Mouse (Mus musculus) heart, embryonic 14.5 days (tissue): ENCODE data around the gene Esrp2. TPM values are rescaled to one million over a fixed set of nuclear protein-coding genes. Genes with fewer than 3 reads are reported as not detected.

ENCODE experiments used
- ATAC-seq: fragments of 200-750 bp; cut with Nextera tagmentation; 2 replicates; pipeline ENCODE4 v1.8.0; 2017; ENCODE audit warnings: low read depth, moderate TSS enrichment; ENCODE audit not compliant: insufficient number of reproducible peaks, insufficient read depth, low FRiP score
- H3K27ac ChIP-seq, 2 experiments: fragments of 200-500 bp in 1 of 2; fragments of 300-500 bp in 1 of 2; sonication (generic) in 1 of 2; replicated peaks in 1 of 2; 2 replicates each; pipeline ENCODE4 v1.5.1; 2012 to 2014; ENCODE audit warnings: low read depth in 2 of 2, low read length in 2 of 2, control low read depth in 1 of 2, mild to moderate bottlenecking in 1 of 2, mixed read lengths in 1 of 2; ENCODE audit not compliant: control insufficient read depth in 1 of 2, insufficient read depth in 1 of 2
- H3K27me3 ChIP-seq: fragments of 300-500 bp; sonication (generic); 2 replicates; pipeline ENCODE4 v1.6.1; 2014; ENCODE audit warnings: mild to moderate bottlenecking, low read length, control low read depth; ENCODE audit not compliant: control insufficient read depth, insufficient read depth
- H3K36me3 ChIP-seq: fragments of 300-500 bp; sonication (generic); 2 replicates; pipeline ENCODE4 v1.6.1; 2014; ENCODE audit warnings: mild to moderate bottlenecking, control low read depth, low read length, mixed read lengths; ENCODE audit not compliant: control insufficient read depth, insufficient read depth
- H3K4me1 ChIP-seq, 2 experiments: fragments of 200-500 bp in 1 of 2; fragments of 300-500 bp in 1 of 2; sonication (generic) in 1 of 2; 2 replicates each; pipeline ENCODE4 v1.6.1; 2012 to 2014; ENCODE audit warnings: low read length in 2 of 2, control low read depth in 1 of 2, mixed read lengths in 1 of 2; ENCODE audit not compliant: control insufficient read depth in 2 of 2, insufficient read depth in 2 of 2
- H3K4me2 ChIP-seq: fragments of 300-500 bp; sonication (generic); 2 replicates; pipeline ENCODE4 v1.6.1; 2014; ENCODE audit warnings: mild to moderate bottlenecking, low read length
- H3K4me3 ChIP-seq, 2 experiments: fragments of 200-500 bp in 1 of 2; fragments of 300-500 bp in 1 of 2; sonication (generic) in 1 of 2; 2 replicates each; pipeline ENCODE4 v1.5.1; 2012 to 2014; ENCODE audit warnings: low read length in 2 of 2, mild to moderate bottlenecking in 2 of 2, control low read depth in 1 of 2, low read depth in 1 of 2, moderate library complexity in 1 of 2; ENCODE audit not compliant: control insufficient read depth in 1 of 2, insufficient read depth in 1 of 2
- H3K9ac ChIP-seq: fragments of 300-500 bp; sonication (generic); 2 replicates; pipeline ENCODE4 v1.6.1; 2014; ENCODE audit warnings: mild to moderate bottlenecking, low read length
- H3K9me3 ChIP-seq: fragments of 300-500 bp; sonication (generic); 2 replicates; pipeline ENCODE4 v1.6.1; 2016; ENCODE audit warnings: low read length, control low read depth; ENCODE audit not compliant: control insufficient read depth
- WGBS: fragments of 180-500 bp; shearing (Covaris S2); extraction: QIAGEN DNeasy Blood & Tissue Kit; methylation state at CpG from one replicate; pipeline ENCODE4 v1.1.7; 2014; 5-methylcytosine and 5-hydroxymethylcytosine counted together
- polyA plus RNA-seq: library from polyadenylated mRNA; unstranded; fragments of >200 nt; fragmentation: Nextera tagmentation; extraction: Ambion mirVana; gene quantifications from 2 replicates; pipeline ENCODE4 v1.2.1, GENCODE M21; 2014

Gene Esrp2
- polyA plus RNA-seq, 1 experiment from 2014 or later = 0.55 TPM

DNA sequence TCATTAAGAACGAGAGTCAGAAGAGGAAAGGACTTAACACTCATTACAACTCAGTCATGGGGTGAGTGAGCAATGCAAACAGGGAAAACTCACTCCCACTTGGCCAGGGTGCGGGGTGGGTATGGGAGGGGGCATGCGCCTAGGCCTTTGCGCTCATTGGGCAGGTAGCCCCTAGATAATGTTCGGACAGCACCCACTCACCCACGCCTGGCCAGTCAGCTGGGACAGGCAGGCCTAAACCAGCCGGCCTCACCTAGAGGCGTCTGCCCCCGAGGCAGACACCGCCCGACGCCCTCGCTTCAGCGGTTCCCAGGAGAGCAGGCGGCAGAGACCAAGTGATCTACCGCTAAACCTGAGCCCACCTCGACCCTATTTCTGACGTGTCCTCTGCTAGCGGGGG, 1.1 kb downstream of the Esrp2 start:
- Histone ChIP-seq H3K27me3 (peaks cover 29% of the 10 kb centered on the region), H3K27ac (no peak overlapping the region), H3K4me3 (peak overlapping the region in 1 of 2 experiments; percentile 61; a peak in 3 of 4 replicates), H3K9ac (0 out of 2 replicates have a peak overlapping the region, but pooled peaks have one; percentile 73), H3K4me1 (peaks cover 6 to 32% of the 10 kb centered on the region in 2 experiments; a peak in 3 of 4 replicates), H3K9me3 (no peaks in the 10 kb centered on the region), H3K4me2 (peak overlapping the region; percentile 97), H3K36me3 (peaks cover 13% of the 10 kb centered on the region)
- WGBS = 10% methylated on average over 19 of the region's 19 CpGs
- no peak for ATAC-seq

DNA sequence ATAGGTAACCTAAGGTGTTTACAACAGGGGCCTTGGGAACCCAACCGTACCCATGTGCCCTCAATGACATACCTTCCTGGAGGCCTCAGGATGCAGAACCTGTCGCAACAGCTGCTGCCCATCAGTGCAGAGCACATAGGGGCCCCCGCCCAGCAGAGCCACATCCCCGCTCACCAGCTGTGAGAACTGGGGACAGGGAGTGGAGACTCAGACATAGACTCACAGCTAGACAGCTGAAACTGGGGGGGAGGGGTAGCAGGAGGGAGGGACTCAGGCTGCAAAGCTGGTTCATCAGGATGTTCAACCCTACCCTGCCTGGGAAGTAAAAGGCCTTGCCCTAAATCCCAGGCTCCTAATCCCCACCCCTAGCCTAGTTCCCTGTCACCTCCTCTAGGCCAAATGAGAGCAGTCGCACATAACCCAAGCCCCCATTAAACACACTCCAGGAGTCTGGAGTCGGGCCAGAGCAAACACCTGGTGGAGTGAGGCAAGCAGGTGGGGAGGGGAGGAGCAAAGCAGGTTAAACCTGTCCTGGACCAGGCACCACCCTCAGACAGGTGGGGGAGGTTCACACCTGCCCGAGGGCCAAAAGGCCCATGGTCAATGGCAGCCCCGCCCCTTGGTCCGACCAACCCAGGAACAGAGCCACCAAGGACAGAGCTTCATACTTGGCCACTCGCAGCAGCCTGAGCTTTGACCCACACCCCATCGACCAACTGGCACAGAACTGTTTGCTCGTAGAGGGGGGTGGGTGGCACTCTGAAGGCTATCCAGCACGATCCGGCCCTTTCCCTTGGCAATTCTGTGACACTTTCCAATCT, 1.8 kb downstream of the Esrp2 start:
- ATAC-seq = no peak
- 33% methylated on average over 14 of the region's 14 CpGs for WGBS
- Histone ChIP-seq H3K4me1 (peaks cover 6 to 32% of the 10 kb centered on the region in 2 experiments; a peak in 3 of 4 replicates), H3K36me3 (peaks cover 21% of the 10 kb centered on the region), H3K27ac (no peak overlapping the region), H3K4me2 (no peak overlapping the region), H3K4me3 (no peak overlapping the region), H3K9me3 (no peaks in the 10 kb centered on the region), H3K9ac (no peak overlapping the region), H3K27me3 (peaks cover 29% of the 10 kb centered on the region)

DNA sequence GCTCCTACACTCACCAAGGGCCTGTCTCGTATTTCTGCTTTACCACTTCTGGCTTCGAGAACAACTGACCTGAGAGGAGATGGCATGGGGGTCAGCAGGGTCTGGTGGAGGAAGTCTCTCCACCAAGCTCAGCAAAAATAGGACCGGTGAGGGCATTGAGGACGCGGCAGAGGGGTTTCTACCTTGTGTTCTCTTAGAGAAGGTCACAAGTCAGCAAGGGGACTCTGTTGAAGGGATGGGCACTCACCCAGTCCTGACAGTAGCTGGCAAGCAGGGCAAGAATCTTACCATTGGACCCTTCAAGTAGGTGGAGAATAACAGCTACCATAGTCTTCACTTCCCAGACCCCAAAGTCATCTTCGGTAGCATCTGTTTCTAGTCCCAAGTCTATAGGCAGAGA, 2.8 kb downstream of the Esrp2 start:
- Histone ChIP-seq H3K36me3 (peaks cover 31% of the 10 kb centered on the region), H3K4me2 (no peak overlapping the region), H3K27ac (no peak overlapping the region), H3K9ac (no peak overlapping the region), H3K9me3 (no peaks in the 10 kb centered on the region), H3K27me3 (peaks cover 29% of the 10 kb centered on the region), H3K4me1 (peaks cover 6 to 32% of the 10 kb centered on the region in 2 experiments; a peak in 3 of 4 replicates), H3K4me3 (no peak overlapping the region)
- no peak for ATAC-seq
- 71% methylated on average over 6 of the region's 6 CpGs for WGBS

DNA sequence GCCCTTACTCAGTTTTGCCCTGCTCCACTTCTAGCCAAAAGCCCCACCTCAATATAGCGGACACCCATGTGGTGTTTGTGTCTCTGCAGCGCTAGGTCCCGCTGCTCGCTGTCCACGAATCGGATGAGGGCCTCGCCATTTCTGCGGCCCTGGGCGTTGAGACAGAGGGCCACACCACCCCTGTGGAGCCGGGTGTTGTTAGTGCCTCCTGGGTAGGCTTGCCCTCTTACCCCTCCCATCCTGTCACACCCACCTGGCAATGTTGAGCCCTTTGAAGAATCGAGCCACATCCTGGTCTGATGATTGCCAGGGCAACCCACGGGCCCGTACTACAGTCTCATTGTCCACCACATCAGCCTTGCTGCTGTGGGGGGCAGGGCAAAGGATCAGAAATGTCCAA, 3.2 kb downstream of the Esrp2 start:
- Histone ChIP-seq H3K9ac (no peak overlapping the region), H3K9me3 (no peaks in the 10 kb centered on the region), H3K4me2 (no peak overlapping the region), H3K27me3 (peaks cover 29% of the 10 kb centered on the region), H3K4me3 (no peak overlapping the region), H3K27ac (no peak overlapping the region), H3K36me3 (peaks cover 35% of the 10 kb centered on the region), H3K4me1 (peaks cover 6 to 28% of the 10 kb centered on the region in 2 experiments; a peak in 3 of 4 replicates)
- 64% methylated on average over 13 of the region's 13 CpGs for WGBS
- no peak for ATAC-seq

DNA sequence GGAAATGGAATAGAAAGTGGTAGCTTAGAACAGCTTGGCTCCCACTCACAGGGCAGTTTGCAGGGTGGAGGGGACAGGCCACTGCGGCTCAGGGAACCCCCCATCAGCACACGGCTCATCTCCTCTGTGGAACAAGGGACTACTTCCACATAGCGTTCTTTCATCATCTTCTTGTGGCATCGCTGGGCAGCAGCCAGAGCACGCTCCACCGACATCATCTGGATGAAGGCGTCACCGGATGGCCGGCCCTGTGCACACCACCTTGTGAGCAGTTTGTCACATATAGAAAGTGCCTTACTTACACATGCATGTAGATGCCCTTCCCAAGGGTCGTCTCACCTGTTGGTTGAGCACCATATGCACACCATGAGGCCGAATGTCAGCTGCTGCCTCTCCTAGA, 4.4 kb downstream of the Esrp2 start:
- 90% methylated on average over 11 of the region's 11 CpGs for WGBS

DNA sequence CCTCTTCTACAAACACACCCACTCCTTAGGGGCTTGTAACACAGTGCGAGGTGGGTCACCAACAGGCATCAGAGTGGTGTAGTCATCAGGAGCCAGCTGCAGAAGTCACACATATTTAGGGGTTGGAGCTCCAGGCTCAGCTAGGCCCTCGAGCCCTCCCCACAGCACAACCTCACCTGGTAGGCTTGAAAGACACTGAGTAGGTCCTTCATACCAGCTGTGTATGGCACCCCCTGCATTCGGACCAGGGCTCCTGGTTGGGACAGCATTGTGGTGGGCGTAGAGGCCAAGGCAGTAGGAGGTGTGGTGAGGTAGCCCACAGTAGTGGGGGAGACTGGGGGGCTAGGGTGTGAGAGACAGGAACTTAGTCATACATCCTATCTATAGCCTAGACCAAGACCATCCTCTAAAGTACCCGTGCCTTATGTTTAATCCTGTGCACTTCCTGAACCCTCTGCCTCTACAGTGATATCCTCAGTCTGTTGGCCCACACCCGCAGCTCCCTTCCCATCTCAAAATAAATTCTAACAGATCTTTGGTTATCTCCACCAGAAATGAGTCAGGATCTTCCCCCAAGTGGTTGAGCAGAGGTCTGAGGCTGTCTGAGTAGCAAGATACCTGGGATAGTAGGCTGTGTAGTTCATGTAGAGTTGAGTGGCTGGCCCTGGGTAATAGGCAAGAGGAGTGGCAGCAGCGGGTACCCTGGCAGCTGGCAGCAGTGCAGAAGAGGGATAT, 5.1 kb downstream of the Esrp2 start:
- ATAC-seq = no peak
- Histone ChIP-seq H3K4me3 (no peak overlapping the region), H3K9ac (no peak overlapping the region), H3K4me2 (no peak overlapping the region), H3K27me3 (peaks cover 29% of the 10 kb centered on the region), H3K4me1 (peaks cover 0 to 13% of the 10 kb centered on the region in 2 experiments; a peak in 3 of 4 replicates), H3K27ac (no peak overlapping the region), H3K36me3 (peaks cover 52% of the 10 kb centered on the region), H3K9me3 (no peaks in the 10 kb centered on the region)
- WGBS = 79% methylated on average over 7 of the region's 7 CpGs

More for the DNA sequence above, 4.4 kb downstream of the Esrp2 start:
- Histone ChIP-seq H3K4me3 (no peak overlapping the region), H3K4me2 (no peak overlapping the region), H3K9ac (no peak overlapping the region), H3K27me3 (peaks cover 29% of the 10 kb centered on the region), H3K4me1 (peaks cover 4 to 20% of the 10 kb centered on the region in 2 experiments; a peak in 3 of 4 replicates), H3K36me3 (peaks cover 47% of the 10 kb centered on the region), H3K27ac (no peak overlapping the region), H3K9me3 (no peaks in the 10 kb centered on the region)
- no peak for ATAC-seq

DNA sequence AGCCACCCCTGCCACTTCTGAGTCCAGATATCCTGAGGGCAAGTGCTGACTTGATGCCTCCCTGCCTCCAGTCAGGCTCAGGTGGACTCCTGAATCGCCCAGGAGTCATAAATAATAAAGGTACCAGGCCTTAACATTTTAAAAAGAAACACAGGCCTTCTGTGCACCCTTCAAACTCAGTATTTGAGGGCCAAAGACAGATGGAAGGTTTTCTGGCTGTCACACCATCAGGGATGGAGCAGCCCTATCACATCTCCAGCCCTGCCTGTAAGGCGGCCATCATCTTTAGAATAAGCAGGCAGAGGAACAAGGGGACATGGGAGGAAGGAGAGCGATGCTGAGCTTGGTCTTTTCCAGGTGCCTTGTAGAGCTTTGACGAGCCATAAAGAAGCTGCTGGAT, 5.8 kb downstream of the Esrp2 start:
- 88% methylated on average over 4 of the region's 4 CpGs for WGBS
- Histone ChIP-seq H3K27me3 (peaks cover 26% of the 10 kb centered on the region), H3K36me3 (peaks cover 52% of the 10 kb centered on the region), H3K9me3 (no peaks in the 10 kb centered on the region), H3K4me1 (peaks cover 0 to 7% of the 10 kb centered on the region in 2 experiments; a peak in 3 of 4 replicates), H3K4me2 (no peak overlapping the region), H3K9ac (no peak overlapping the region), H3K4me3 (no peak overlapping the region), H3K27ac (no peak overlapping the region)
- no peak for ATAC-seq
